Mouse (Mus musculus) midbrain, embryonic 13.5 days (tissue): ENCODE data around the gene Wwox. TPM values are rescaled to one million over a fixed set of nuclear protein-coding genes. Genes with fewer than 3 reads are reported as not detected.
A peak's percentile ranks its signal among the peaks of the same experiment; 100 is the strongest.

Experiments used
- ATAC-seq: fragments of 200-750 bp; cut with Nextera tagmentation; 2 replicates; pipeline ENCODE4 v1.8.0; 2017; ENCODE audit warnings: mild to moderate bottlenecking, moderate TSS enrichment, moderate library complexity
- H3K27ac ChIP-seq: fragments of 300-500 bp; sonication (generic); 2 replicates; pipeline ENCODE4 v1.5.1; 2015; ENCODE audit warnings: inconsistent platforms, mild to moderate bottlenecking, moderate library complexity
- H3K27me3 ChIP-seq: fragments of 300-500 bp; sonication (generic); 2 replicates; pipeline ENCODE4 v1.6.1; 2015; ENCODE audit warnings: mild to moderate bottlenecking, inconsistent platforms
- H3K36me3 ChIP-seq: fragments of 300-500 bp; sonication (generic); 2 replicates; pipeline ENCODE4 v1.6.1; 2015; ENCODE audit warnings: mild to moderate bottlenecking, inconsistent platforms
- H3K4me1 ChIP-seq: fragments of 300-500 bp; sonication (generic); replicated peaks from 2 replicates; pipeline ENCODE4 v1.6.1; 2015; ENCODE audit warnings: inconsistent platforms
- H3K4me2 ChIP-seq: fragments of 300-500 bp; sonication (generic); replicated peaks from 2 replicates; pipeline ENCODE4 v1.6.1; 2015; ENCODE audit warnings: moderate library complexity, mild to moderate bottlenecking, inconsistent platforms
- H3K4me3 ChIP-seq: fragments of 300-500 bp; sonication (generic); replicated peaks from 2 replicates; pipeline ENCODE4 v1.5.1; 2015; ENCODE audit warnings: mild to moderate bottlenecking, inconsistent platforms
- H3K9ac ChIP-seq: fragments of 300-500 bp; sonication (generic); replicated peaks from 2 replicates; pipeline ENCODE4 v1.6.1; 2015; ENCODE audit warnings: mild to moderate bottlenecking, inconsistent platforms
- H3K9me3 ChIP-seq: fragments of 300-500 bp; sonication (generic); 2 replicates; pipeline ENCODE4 v1.6.1; 2016; ENCODE audit warnings: mild to moderate bottlenecking, inconsistent platforms
- WGBS: fragments of 180-500 bp; shearing (Covaris S2); methylation state at CpG from one replicate; pipeline ENCODE4 v1.1.7; 2015; 5-methylcytosine and 5-hydroxymethylcytosine counted together
- polyA plus RNA-seq: library from polyadenylated mRNA; unstranded; fragments of >200 nt; fragmentation: Nextera tagmentation; extraction: Ambion mirVana; gene quantifications from 2 replicates; pipeline ENCODE4 v1.2.1, GENCODE M21; 2015

The Wwox gene
- polyA plus RNA-seq, 1 experiment from 2014 or later: 12.4 TPM

DNA sequence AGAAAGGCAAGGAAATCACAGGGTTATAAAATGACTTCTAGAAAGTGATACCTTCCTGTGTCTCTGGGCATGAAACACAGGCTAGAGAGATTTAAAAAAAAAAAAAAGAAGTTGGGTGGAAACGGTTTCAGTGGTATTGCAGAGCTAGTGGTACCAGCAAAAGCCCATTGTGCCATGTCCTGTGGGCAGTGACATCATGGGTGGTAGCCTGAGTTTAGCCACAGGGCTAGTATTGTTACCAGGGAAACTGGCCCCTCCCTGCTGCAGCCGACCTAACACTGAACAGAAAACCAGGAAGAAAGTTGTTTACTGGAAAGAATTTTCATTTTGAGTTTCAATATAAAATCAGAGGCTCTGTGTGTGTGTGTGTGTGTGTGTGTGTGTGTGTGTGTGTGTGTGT is 836.8 kb downstream of the Wwox start:
- Histone ChIP-seq H3K4me3 (no peak overlapping the region), H3K9me3 (no peaks in the 10 kb centered on the region), H3K27me3 (no peaks in the 10 kb centered on the region), H3K4me1 (no peaks in the 10 kb centered on the region), H3K36me3 (no peaks in the 10 kb centered on the region), H3K4me2 (no peak overlapping the region), H3K9ac (no peak overlapping the region), H3K27ac (no peak overlapping the region)
- no peak for ATAC-seq
- WGBS: 62% methylated on average over 2 of the region's 2 CpGs

DNA sequence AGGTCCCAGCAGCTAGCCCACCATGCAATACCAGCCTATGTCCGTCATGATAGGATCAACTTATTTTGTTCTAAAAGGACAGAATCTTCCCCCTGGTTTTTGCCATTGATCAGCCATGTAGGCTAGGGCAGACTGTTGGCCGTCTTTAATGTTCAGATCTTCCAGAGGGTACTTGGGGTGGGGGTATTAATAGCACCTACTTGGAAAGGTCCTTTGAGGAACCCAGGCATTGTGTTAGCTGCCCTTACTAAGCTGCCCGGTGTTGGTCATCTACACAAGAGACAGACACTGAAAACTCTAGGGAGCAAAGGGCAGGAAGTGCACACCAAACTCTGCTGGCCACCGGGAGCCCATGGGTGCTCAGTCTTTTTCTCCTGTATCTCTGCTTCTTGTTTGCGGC is 838.8 kb downstream of the Wwox start:
- 81% methylated on average over 5 of the region's 5 CpGs for WGBS
- no peaks in the 10 kb centered on the region for H3K9me3 ChIP-seq
- H3K4me3 ChIP-seq: no peak overlapping the region
- no peaks in the 10 kb centered on the region for H3K4me1 ChIP-seq
- no peak overlapping the region for H3K27ac ChIP-seq
- H3K36me3 ChIP-seq: no peaks in the 10 kb centered on the region
- no peak overlapping the region for H3K4me2 ChIP-seq
- no peak overlapping the region for H3K9ac ChIP-seq
- no peaks in the 10 kb centered on the region for H3K27me3 ChIP-seq
- no peak for ATAC-seq

DNA sequence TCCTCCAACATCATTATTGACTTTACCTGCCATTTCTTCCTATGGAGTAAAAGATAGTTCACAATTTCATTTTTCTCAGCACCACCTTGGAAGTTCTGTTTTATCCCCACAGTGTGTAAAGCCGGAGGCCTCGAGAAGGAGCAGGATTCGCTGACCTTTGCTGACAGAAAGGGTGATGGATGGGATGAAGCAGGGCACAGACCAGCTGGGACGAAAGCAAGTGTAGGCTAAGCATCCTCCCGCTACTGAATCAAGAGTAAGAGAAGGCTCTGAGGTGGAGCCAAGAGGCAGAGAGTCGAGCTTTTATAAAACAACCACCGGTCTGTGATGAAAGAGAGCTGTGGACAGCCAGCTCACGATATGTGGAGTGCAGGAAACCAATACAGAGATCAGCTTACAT is 850.8 kb downstream of the Wwox start:
- ATAC-seq: no peak
- no peaks in the 10 kb centered on the region for H3K4me1 ChIP-seq
- no peaks in the 10 kb centered on the region for H3K36me3 ChIP-seq
- H3K4me2 ChIP-seq: no peak overlapping the region
- H3K27ac ChIP-seq: no peak overlapping the region
- no peaks in the 10 kb centered on the region for H3K27me3 ChIP-seq
- no peak overlapping the region for H3K4me3 ChIP-seq
- H3K9ac ChIP-seq: no peak overlapping the region
- H3K9me3 ChIP-seq: peaks cover 8% of the 10 kb centered on the region
- 88% methylated on average over 8 of the region's 8 CpGs for WGBS

DNA sequence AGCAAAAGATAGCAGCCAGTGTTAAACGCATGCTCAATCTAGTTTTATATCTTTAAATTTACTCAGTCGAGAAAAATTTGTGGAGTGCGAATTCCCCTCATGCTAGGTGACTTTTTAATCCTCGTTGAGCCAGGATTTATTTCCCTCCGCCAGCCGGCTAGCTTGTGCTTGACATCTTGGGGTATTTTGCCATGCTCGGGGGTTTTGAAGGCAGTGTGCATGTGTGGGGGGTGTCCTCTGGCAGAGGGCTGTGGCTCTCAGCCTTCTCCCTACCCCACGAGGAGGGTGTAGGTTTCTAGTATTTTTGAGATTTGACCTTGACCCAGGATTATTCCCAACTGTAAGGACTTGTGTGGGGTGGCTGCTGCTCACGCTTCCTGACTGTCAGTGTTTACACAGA is 857.3 kb downstream of the Wwox start:
- H3K27ac ChIP-seq: no peak overlapping the region
- H3K36me3 ChIP-seq: no peaks in the 10 kb centered on the region
- no peaks in the 10 kb centered on the region for H3K27me3 ChIP-seq
- H3K9ac ChIP-seq: no peak overlapping the region
- 45% methylated on average over 9 of the region's 9 CpGs for WGBS
- H3K4me3 ChIP-seq: no peak overlapping the region
- H3K9me3 ChIP-seq: peaks cover 3% of the 10 kb centered on the region; the same call in 1 of the 2 replicates
- H3K4me2 ChIP-seq: no peak overlapping the region
- 0 out of 2 replicates have a peak, but pooled peaks cover 3% of the 10 kb centered on the region for H3K4me1 ChIP-seq
- no peak for ATAC-seq

DNA sequence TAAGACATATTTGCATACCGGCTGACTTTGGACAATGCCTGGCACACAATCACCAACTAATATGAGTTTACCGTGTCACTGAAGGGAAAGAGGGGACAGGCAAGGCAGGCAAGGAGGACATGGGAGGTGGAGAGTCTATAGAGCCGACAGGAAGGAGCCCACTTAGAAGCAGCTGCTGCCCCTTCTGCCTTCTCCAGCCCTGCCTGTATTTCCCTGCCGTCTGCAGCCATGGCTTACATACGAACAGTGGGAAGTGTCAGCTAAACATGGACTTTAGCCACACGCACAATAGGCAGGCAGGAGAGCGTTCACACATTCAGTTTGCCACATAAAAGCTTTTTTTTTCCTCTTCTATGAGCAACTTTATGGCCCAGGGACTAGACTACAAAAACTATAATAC is 863.0 kb downstream of the Wwox start:
- H3K27me3 ChIP-seq: no peaks in the 10 kb centered on the region
- H3K27ac ChIP-seq: no peak overlapping the region
- no peak overlapping the region for H3K4me3 ChIP-seq
- H3K4me2 ChIP-seq: no peak overlapping the region
- H3K36me3 ChIP-seq: no peaks in the 10 kb centered on the region
- H3K9me3 ChIP-seq: no peaks in the 10 kb centered on the region
- peaks cover 18% of the 10 kb centered on the region for H3K4me1 ChIP-seq
- WGBS: 29% methylated on average over 7 of the region's 7 CpGs
- H3K9ac ChIP-seq: no peak overlapping the region; the same call in 1 of the 2 replicates
- ATAC-seq: 0 out of 2 replicates have a peak, but pooled peaks have one; percentile 30

DNA sequence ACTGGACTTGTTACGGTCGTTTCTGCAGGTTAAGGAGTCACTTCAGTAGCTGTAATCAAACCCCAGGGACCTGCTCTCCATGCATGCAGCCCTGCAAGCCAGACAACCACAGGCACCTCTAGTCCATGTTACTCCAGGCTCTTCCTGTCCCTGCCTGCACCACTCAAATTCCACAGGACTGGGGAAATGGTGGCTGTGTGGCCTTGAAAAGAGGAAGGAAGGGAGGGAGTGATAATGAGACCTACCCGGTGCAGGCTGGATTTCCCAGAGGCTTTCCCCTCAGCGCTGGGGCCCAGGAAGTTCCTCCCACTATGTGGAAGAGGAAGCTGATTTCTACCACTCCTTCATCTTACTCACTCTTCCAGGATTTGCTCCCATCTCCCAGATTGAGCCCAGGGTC is 868.0 kb downstream of the Wwox start:
- peaks cover 14% of the 10 kb centered on the region for H3K4me1 ChIP-seq
- ATAC-seq: no peak
- no peaks in the 10 kb centered on the region for H3K9me3 ChIP-seq
- no peaks in the 10 kb centered on the region for H3K36me3 ChIP-seq
- no peak overlapping the region for H3K9ac ChIP-seq
- WGBS: 65% methylated on average over 4 of the region's 4 CpGs
- H3K27me3 ChIP-seq: no peaks in the 10 kb centered on the region
- H3K27ac ChIP-seq: no peak overlapping the region
- no peak overlapping the region for H3K4me2 ChIP-seq
- H3K4me3 ChIP-seq: no peak overlapping the region

DNA sequence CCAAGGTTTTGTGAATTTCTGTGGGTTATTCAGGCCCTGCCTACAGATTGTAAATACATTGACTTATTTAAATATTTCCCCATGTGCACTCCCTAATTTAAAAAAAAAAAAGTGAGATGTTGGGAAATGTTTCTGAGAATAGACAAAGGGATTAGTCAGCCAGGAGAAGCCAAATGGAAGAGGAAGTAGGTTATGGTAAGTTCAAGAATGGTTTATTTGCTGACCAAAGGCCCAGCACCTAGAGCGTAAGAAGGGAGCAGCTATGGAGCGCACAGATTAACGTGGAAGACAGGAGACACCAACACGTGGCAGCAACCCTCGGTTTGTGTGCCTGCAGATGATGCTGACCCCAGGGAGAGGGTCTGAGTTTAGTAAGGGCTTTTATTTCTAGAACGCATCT is 871.5 kb downstream of the Wwox start:
- 91% methylated on average over 6 of the region's 6 CpGs for WGBS
- no peaks in the 10 kb centered on the region for H3K9me3 ChIP-seq
- H3K4me3 ChIP-seq: no peak overlapping the region
- H3K4me1 ChIP-seq: 0 out of 2 replicates have a peak, but pooled peaks cover 4% of the 10 kb centered on the region
- H3K36me3 ChIP-seq: no peaks in the 10 kb centered on the region
- no peak overlapping the region for H3K9ac ChIP-seq
- no peak overlapping the region for H3K27ac ChIP-seq
- ATAC-seq: no peak
- no peak overlapping the region for H3K4me2 ChIP-seq
- no peaks in the 10 kb centered on the region for H3K27me3 ChIP-seq

DNA sequence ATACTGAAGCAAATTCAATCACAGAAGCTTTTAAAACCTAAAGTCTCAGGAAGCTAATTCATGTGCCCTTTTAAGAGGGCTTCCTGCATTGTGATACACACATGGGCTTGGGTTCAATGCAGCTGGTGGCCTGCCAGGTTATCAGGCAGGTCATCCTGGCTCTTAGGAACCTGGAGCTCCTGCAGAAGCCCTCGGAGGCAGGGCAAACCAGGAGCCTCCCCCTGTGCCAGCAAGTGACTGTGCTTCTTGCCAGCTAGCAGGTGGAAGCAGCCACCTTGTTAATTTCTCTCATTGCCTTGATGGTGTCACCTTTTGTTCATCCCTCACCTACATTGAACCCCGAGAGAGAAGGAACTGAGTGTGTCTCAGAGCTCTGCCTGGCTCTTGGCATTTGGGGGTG is 872.9 kb downstream of the Wwox start:
- Histone ChIP-seq H3K4me2 (no peak overlapping the region), H3K4me1 (0 out of 2 replicates have a peak, but pooled peaks cover 2% of the 10 kb centered on the region), H3K27me3 (no peaks in the 10 kb centered on the region), H3K4me3 (no peak overlapping the region), H3K9ac (no peak overlapping the region), H3K36me3 (no peaks in the 10 kb centered on the region), H3K9me3 (no peaks in the 10 kb centered on the region), H3K27ac (no peak overlapping the region)
- WGBS: 68% methylated on average over 2 of the region's 2 CpGs
- no peak for ATAC-seq

DNA sequence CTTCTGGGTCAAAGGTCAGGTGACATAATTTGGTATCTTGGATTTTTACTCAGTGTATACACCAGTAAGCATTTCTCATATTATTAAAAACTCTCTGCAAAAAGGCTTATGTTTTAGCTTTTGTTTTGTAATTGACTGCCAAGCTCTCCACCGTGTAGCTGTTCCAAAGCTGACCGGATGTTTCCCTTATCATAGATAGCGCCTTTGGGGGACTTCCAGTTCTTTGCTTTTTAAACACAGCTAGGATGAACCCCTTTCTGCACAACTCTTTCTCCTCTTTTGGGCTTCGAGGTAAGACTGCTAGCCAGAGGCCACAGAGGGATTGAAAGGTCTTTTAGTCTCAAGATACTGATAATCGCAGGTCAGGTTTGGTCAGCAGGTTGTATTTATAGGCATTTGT is 883.0 kb downstream of the Wwox start:
- H3K4me2 ChIP-seq: no peak overlapping the region
- H3K4me1 ChIP-seq: no peaks in the 10 kb centered on the region
- H3K27me3 ChIP-seq: no peaks in the 10 kb centered on the region
- no peaks in the 10 kb centered on the region for H3K36me3 ChIP-seq
- H3K9ac ChIP-seq: no peak overlapping the region
- no peak overlapping the region for H3K27ac ChIP-seq
- no peaks in the 10 kb centered on the region for H3K9me3 ChIP-seq
- WGBS: 92% methylated on average over 5 of the region's 5 CpGs
- ATAC-seq: no peak
- no peak overlapping the region for H3K4me3 ChIP-seq

DNA sequence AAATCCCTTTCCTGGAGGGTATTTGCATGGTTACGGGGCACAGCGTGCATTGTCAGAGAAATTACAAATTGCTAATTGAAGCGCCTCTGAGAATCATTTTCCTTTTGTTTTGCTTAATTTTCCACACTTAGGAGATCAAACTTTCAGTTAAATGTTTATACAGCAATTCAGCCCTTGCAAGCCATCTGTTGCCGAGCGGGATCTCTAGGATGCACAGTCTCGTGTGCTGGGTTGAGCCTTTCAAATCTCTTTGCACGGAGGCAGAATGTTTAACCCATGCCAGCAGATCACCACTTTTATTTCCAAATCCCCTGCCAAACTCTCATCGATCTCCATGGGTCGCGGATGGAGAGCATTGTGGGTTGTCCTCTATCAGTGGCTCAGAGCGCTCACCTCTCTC is 891.2 kb downstream of the Wwox start:
- no peak for ATAC-seq
- H3K9me3 ChIP-seq: no peaks in the 10 kb centered on the region
- WGBS: 82% methylated on average over 11 of the region's 11 CpGs

DNA sequence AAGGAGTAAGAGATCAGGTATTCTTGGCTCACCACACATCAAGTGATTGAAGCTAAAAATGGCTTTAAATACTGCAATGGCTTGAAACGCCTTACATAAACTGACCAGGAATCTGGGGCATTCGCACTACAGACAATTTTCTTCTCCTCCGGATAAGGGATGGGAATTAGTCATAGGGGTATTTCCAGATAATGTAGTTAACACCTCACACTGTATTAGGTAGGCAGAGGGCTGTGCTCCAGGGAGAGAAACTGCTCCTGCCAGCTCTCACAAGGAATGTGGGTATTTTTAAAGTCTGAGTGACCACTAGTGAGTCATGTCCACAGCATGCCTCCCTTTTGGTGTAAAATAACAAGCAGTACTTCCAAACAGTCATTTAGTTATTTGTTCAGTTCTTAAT is 894.5 kb downstream of the Wwox start:
- Histone ChIP-seq H3K9ac (no peak overlapping the region), H3K9me3 (no peaks in the 10 kb centered on the region), H3K36me3 (no peaks in the 10 kb centered on the region), H3K4me3 (no peak overlapping the region), H3K4me2 (no peak overlapping the region), H3K27ac (no peak overlapping the region), H3K27me3 (no peaks in the 10 kb centered on the region), H3K4me1 (no peaks in the 10 kb centered on the region)
- no peak for ATAC-seq
- WGBS: 87% methylated on average over 3 of the region's 3 CpGs

More for the DNA sequence above, 891.2 kb downstream of the Wwox start:
- no peaks in the 10 kb centered on the region for H3K27me3 ChIP-seq
- H3K36me3 ChIP-seq: no peaks in the 10 kb centered on the region
- no peaks in the 10 kb centered on the region for H3K4me1 ChIP-seq
- no peak overlapping the region for H3K4me3 ChIP-seq
- no peak overlapping the region for H3K4me2 ChIP-seq
- no peak overlapping the region for H3K27ac ChIP-seq
- no peak overlapping the region for H3K9ac ChIP-seq

DNA sequence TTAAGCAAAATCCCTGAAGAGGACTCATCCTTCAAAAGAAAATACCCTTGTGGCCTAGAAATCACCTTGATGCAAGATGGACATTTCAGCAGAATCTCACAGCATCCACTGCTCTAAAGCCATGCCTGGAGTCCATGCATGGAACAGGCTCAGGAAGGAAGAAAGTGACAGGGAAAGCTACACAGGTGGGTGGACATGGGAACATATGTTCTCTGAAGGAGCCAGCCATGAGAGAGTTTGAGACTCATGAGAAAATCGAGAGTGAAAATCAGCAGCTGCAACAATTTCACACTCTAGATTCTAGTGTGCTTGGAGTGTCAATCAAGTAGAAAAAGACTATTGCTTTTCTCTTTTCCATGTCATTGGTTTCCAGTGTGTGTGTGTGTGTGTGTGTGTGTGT is 896.9 kb downstream of the Wwox start:
- Histone ChIP-seq H3K4me2 (no peak overlapping the region), H3K4me3 (no peak overlapping the region), H3K27me3 (no peaks in the 10 kb centered on the region), H3K4me1 (no peaks in the 10 kb centered on the region), H3K9me3 (no peaks in the 10 kb centered on the region), H3K27ac (no peak overlapping the region), H3K36me3 (no peaks in the 10 kb centered on the region), H3K9ac (no peak overlapping the region)
- WGBS: 95% methylated on average over 1 of the region's 1 CpGs
- no peak for ATAC-seq

DNA sequence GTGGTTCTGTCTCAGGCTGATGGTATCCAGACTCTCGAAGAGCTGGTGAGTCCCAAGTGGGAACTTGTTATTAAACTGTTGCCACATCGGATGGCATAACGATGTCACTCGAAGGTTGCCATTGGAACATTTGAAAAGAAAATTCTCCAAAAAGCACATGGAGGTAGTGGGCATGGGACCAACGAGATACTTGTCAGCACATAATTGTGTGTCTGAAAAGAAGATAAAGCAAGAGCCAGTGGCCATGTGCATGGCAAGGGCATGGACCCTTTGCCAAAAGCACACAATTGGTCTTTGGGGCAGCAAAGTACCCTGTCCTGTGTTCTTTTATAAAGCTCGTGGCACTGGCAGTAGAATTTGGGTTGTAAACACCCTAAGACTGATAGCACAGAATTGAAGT is 909.2 kb downstream of the Wwox start:
- ATAC-seq: no peak
- 71% methylated on average over 6 of the region's 6 CpGs for WGBS
- Histone ChIP-seq H3K4me1 (no peaks in the 10 kb centered on the region), H3K27me3 (no peaks in the 10 kb centered on the region), H3K36me3 (no peaks in the 10 kb centered on the region), H3K9ac (no peak overlapping the region), H3K9me3 (no peaks in the 10 kb centered on the region), H3K4me3 (no peak overlapping the region), H3K4me2 (no peak overlapping the region), H3K27ac (no peak overlapping the region)
